ENCODE assay signal across 8 mouse cellular contexts in the genomic region with DNA sequence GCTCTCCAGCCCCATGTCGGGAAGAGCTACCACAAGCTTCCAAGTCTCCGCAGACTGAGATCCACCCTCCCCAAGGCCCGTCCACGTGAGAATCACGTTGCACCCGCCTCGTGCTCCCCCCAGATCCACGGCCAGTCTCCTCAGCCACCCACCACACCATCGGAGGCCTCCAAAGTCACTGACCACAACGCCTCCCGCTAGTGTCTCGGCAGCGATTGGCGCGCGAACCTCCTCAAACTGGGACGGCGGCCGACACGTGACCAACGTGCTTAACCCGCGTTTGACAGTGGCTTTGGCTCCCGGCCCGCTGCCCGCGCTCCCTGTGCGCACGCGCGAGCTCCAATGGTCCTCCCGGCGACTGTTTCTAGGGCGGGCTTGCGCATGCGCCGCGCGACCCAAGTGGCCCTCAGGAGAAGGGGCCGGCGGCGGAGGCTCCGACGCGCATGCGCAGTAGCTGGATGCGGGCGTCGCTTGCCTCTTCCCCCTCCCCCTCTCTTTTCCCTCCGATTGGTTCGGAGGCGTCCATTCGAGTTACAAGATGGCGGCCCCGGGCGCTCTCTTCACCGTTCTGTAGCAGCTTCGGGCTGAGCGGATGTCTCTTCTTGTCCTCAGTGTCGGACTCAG. TPM values are rescaled to one million over a fixed set of nuclear protein-coding genes. Genes with fewer than 3 reads are reported as not detected.
DNase-seq lines count a peak whose midpoint lies in the region; ATAC-seq and TF ChIP-seq lines count a peak whose summit lies in the region.

A gene (plus strand): TSS at position 528 of the 624 bp plus-strand sequence.

- peak within 1 kb of the TSS; percentile 88 for H3K4me3 ChIP-seq in gastrocnemius, adult 2 months
- peak within 1 kb of the TSS; percentile 96 for H3K4me3 ChIP-seq in hindbrain, postnatal 0 days (ENCODE audit: low read length)
- H3K4me3 ChIP-seq in left cerebral cortex, adult 2 months = peak within 1 kb of the TSS; percentile 80

- peak; percentile 100 for DNase-seq in ZHBTc4 (ENCODE audit: low read depth, low spot score)
- DNase-seq in gastrocnemius, adult 2 months = peak; percentile 100
- DNase-seq in hindbrain, postnatal 0 days (ENCODE audit: low spot score) = peak; percentile 100
- peak; percentile 100 for DNase-seq in left cerebral cortex, adult 2 months (ENCODE audit: extremely low spot score in 1 of 2, low spot score in 2 of 2)
- peak; percentile 100 for DNase-seq in right cerebral cortex, adult 2 months (ENCODE audit: low spot score in 2 of 2)
- peak; percentile 100 for DNase-seq in urinary bladder, postnatal 14 days (ENCODE audit: low spot score)

- no peak for TF ChIP-seq CTCF in gastrocnemius, adult 2 months (IDR thresholded peaks at IDR 0.05)
- no peak for TF ChIP-seq CTCF in hindbrain, postnatal 0 days (IDR thresholded peaks at IDR 0.05; ENCODE audit: low read depth)
- TF ChIP-seq CTCF in left cerebral cortex, adult 2 months (IDR thresholded peaks at IDR 0.05) = no peak

- H3K27ac ChIP-seq in gastrocnemius, adult 2 months = peak within 1 kb of the TSS; percentile 98
- peak within 1 kb of the TSS; percentile 98 for H3K27ac ChIP-seq in hindbrain, postnatal 0 days
- peak within 1 kb of the TSS; percentile 90 for H3K27ac ChIP-seq in left cerebral cortex, adult 2 months

- peak; percentile 82 for ATAC-seq in common myeloid progenitor, adult 5-6 weeks (replicated peaks; ENCODE audit: low read depth, poor library complexity, severe bottlenecking)
- peak; percentile 92 for ATAC-seq in hindbrain, postnatal 0 days
- peak; percentile 81 for ATAC-seq in megakaryocyte, adult 5-6 weeks (ENCODE audit: poor library complexity, severe bottlenecking)

- intact Hi-C loops in gastrocnemius, adult 2 months (cut with DNase I) = loop anchor here (5.0 kb wide), 2 partner anchors 64 to 66 kb away; a partner anchor contains a TSS
- intact Hi-C loops in left cerebral cortex, adult 2 months (cut with DNase I) = loop anchor here (1.0 to 10.0 kb wide), 4 partner anchors 67 to 248 kb away; a partner anchor contains a TSS

- 0% methylated on average over 59 of the region's 60 CpGs for WGBS in hindbrain, postnatal 0 days

- no peaks in the 10 kb centered on the region for H3K27me3 ChIP-seq in hindbrain, postnatal 0 days (ENCODE audit: insufficient read depth, low read length)

- peak within 1 kb of the TSS; percentile 76 for H3K4me2 ChIP-seq in hindbrain, postnatal 0 days (ENCODE audit: low read depth, low read length)

- H3K9ac ChIP-seq in hindbrain, postnatal 0 days (replicated peaks; ENCODE audit: low read length) = peak within 1 kb of the TSS; percentile 95

- H3K36me3 ChIP-seq in hindbrain, postnatal 0 days (ENCODE audit: insufficient read depth, low read length) = peaks cover 7% of the 10 kb centered on the region

- H3K4me1 ChIP-seq in hindbrain, postnatal 0 days (ENCODE audit: insufficient read depth, low read length) = peaks cover 11% of the 10 kb centered on the region; the same call in 1 of the 2 replicates

- no peaks in the 10 kb centered on the region for H3K9me3 ChIP-seq in hindbrain, postnatal 0 days (ENCODE audit: low read length)

RNA-seq across cellular contexts. Expression of the gene that starts here (rescaled TPM):
- total RNA-seq in common myeloid progenitor, adult 5-6 weeks (2017) = 85.2 and 98.3 TPM in 2 replicates
- total RNA-seq in gastrocnemius, adult 2 months (2021) = 10 to 100 TPM; 12.9 to 13.4 TPM
- total RNA-seq in hindbrain, postnatal 0 days (2014; rRNA removed) = 13.3 and 18.4 TPM in 2 replicates
- polyA plus RNA-seq in hindbrain, postnatal 0 days (2015; fragmentation: Nextera tagmentation; extraction: Ambion mirVana) = 23.6 and 24.7 TPM in 2 replicates
- total RNA-seq in left cerebral cortex, adult 2 months (2021) = 10 to 100 TPM; 32.0 to 33.2 TPM
- 29.8 and 32.3 TPM in 2 replicates for total RNA-seq in megakaryocyte, adult 5-6 weeks (2015)
- 74.2 and 78.5 TPM in 2 replicates for total RNA-seq in megakaryocyte, adult 5-6 weeks (2017)

Comparison
In these comparisons a context has a peak if more than half of its experiments do, and no peak if none do; other contexts are left out.
1. Peak in every context shown above with its lines: DNase-seq, ATAC-seq, H3K4me3 ChIP-seq and H3K27ac ChIP-seq.